Mouse (Mus musculus): Measurements from ENCODE around the gene Nlgn3.
"Not testable (repeated sequence)": the region's sequence is repeated elsewhere in the genome, so short reads cannot be mapped to it uniquely, and the experiment has no call there.

The Nlgn3 gene

DNA sequence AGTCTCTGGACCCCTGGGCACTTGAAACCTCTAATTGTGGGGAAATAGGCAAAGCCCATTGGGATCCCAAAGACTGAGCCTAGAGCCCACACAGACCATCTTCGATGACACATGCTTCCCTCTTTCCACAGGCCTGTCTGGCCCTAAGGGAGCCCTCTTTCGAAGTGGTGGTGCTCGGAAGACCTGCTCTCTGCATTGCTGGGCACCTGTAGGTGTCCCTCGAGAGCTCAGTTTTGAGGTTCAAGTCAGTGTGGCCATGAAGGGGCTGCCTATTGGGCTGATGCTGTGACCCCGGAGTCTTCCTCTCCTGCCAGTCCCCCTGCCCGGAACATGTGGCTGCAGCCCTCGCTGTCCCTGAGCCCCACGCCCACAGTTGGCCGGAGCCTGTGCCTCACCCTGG, 2.7 kb downstream of the Nlgn3 start:
- peak; percentile 40 for DNase-seq

- DNase-seq, result peak; percentile 49
Observed at GRCm38 (mm10) chrX:101304646-101305045, 5.7 kb downstream of the Nlgn3 start.

DNA sequence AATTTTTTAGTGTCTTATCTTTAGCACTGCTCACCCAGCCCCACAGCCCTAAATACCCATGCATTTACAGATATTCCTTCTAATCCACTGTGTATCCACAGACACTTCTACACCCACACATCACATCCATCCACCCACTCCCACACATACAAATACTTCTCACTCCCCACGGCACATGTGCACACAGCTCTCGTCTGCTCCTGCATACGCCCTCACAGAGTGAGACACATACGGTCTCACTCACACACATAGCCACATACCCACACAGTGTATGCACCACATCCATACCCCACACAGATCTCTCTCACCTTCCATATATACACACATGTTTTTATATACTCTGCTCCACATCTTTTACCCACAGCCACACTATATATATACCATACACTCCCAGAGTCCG, 10.3 kb downstream of the Nlgn3 start:
- no peak for DNase-seq

GRCm38 (mm10) chrX:101313625-101314359, 14.8 kb downstream of the Nlgn3 start:
- DNase-seq, result no peak

- DNase-seq, result no peak
Observed at GRCm38 (mm10) chrX:101319775-101320174, 20.8 kb downstream of the Nlgn3 start.

DNA sequence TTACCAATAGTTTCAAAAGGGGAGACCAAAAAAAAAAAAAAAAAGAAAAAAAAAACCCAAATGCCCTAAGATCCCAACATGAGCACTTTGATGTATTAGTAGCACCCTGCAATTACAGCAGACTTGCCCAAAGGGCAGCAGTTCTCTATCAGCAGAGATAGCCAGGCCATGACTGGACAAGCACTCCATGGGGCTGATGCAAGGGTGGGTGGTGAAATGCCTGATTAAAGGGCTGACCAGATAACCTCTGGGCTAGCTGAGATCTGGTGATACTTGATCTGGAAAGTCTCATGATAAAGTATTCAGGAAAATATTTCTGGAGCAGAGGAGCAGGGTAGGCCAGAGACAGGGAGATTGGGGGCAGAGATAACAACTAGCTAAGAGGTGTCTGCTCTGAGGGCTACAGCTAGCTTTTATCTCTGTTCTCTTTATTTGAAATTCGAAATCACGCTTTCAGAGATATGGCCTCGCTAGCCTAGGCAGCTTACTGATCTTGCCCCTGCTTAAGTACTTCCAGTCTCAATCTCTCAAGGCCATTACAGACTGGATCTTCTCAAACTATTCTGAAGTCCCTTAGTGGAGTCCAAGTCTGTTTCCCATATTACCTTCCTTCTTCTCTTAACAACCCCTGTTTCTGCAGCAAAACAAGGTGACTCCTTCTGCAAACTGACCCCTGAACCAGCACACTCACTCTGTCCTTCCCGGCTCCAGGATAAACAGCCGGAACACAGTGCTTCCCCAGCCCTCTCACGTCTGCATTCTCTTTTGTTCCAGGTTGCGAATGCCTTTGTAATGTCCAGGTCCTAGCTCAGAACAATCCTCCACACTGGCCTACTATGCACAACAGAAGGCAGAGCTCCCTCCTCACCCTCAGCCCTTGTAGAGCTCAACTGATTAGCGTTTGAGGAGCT, 27.3 kb downstream of the Nlgn3 start:
- no peak for DNase-seq

DNA sequence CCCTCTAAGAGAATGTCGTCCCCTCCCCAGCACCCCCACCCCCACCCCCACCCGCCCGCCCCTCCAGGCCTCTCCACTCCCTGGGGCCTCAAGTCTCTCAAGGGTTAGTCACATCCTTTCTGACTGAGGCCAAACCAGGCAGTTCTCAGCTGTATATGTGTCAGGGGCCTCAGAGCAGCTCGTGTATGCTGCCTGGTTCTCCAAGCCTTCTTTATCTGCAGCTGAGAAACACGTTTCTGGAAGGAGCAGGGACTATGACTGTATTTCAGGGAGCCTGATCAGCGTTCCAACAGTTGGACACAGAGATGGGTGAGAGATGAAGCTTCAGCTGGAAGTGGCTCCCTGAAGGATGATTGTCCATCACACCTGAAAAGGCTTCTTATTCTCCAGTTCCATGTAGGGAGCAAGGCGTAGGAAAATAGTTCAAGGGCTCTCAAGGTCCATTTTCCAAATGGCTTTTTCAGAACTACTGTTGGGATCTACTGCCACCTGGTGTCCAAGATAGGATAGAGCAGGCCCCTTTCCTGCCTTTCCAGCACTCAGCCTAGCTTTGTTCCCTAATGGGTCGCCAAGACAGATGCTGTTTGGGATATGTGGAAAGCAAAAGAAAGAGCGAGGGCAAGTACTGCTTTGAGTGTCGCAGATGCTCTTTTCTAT, 30.5 kb downstream of the Nlgn3 start:
- DNase-seq, result peak; percentile 84

DNA sequence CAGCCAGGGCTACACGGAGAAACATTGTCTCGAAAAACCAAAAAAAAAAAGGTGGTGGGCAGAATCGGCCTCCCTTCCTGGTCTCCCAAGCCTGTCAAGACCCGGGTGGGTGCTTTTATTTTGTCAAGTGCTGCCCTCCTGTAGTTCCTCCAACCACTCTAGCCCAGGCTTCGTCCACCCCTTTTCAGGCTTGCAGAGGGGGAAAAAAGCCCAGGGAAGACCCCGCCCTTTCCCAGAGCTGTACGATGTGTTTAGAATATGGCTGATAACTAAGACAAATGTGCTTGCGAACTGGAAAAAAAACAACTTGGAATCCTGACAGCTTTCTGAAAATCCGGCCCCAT, 33.0 kb downstream of the Nlgn3 start:
- DNase-seq, result no peak

- DNase-seq, result peak; percentile 95
Observed at GRCm38 (mm10) chrX:101332375-101333211, 33.6 kb downstream of the Nlgn3 start.

DNA sequence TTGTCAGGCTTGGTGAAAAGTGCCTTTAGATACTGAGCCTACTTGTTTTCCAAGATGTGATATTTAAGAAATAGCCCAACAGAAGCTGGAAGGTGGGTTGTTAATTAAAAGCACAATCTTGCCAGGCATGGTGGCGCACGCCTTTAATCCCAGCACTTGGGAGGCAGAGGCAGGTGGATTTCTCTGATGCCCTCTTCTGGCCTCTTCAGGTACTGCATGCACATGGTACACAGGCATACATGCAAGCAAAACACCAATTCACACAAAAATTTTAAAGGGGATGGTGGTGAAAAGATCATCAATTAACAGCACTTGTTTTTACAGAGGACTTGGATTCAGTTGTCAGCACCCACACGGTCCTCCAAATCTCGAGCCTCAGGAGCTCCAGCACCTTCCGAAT, 35.6 kb downstream of the Nlgn3 start:
- DNase-seq, result no peak

GRCm38 (mm10) chrX:101338666-101339065, 39.7 kb downstream of the Nlgn3 start:
- no peak for DNase-seq

DNA sequence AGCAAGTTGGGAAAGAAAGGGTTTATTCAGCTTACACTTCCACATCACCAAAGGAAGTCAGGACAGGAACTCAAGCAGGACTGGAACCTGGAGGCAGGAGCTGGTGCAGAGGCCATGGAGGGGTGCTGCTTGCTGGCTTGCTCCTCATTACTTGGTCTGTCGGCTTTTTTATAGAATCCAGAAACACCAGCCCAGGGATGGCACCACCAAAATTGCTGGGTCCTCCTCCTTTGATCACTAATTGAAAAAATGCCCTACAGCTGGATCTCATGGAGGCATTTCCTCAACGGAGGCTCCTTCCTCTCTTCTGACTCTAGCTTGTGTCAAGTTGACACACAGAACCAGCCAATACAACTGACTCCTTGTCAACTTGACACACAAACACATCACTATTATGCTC, 43.9 kb downstream of the Nlgn3 start:
- DNase-seq, result not testable (repeated sequence)

GRCm38 (mm10) chrX:101345456-101345855, 46.5 kb downstream of the Nlgn3 start:
- DNase-seq, result no peak

- no peak for DNase-seq
Observed at GRCm38 (mm10) chrX:101346475-101346874, 47.5 kb downstream of the Nlgn3 start.

DNA sequence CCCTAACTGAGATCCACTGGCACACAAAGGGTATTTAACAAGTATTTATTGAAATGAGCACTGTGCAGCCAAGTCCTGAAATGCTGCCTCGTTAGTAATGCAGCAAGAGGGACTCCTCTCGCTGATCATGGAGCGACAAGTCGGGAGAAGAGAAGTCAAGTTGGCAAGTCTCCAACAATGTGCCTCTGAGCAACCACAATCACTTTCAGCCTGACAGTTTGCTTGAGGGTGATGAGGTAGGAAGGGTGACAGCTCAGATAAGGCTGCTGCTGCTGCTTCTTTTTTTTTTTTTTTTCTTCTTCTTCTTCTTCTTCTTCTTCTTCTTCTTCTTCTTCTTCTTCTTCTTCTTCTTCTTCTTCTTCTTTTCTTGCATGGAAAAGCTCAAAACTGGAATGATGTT, 52.2 kb downstream of the Nlgn3 start:
- DNase-seq, result no peak

DNA sequence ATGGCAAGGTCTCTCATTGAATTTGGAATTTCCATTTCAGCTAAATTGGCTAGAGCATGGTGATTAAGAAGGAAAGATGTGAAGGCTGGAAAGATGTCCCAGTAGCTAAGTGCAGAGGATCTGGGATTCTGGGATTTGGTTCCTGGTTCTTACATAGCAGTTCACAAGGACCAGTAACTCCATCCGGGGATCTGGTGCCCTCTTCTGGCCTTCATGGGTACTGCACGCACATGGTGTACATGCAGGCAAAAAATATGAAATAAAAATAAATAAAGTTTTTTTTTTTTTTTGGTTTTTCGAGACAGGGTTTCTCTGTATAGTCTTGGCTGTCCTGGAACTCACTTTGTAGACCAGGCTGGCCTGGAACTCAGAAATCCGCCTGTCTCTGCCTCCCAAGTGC, 59.9 kb downstream of the Nlgn3 start:
- DNase-seq, result not testable (repeated sequence)

DNA sequence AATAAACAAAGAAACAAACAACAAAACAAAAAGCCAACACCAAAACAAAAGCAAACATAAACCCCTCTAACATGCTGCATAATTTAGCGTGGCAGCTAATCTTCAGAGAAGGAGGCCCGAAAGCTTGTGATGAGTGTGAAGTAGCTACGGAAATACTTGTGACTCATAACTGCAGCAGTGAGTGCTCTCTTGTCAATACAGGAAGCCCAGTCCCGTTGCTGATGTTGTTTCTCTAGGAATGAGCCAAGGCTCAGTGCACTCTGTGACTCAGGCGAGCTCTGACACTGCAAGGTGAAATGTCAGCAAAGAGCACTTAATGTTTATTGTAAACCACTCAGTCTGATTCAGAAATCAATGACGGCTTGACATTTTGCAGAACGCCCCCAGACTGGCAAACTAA, 70.0 kb downstream of the Nlgn3 start:
- DNase-seq, result no peak

DNA sequence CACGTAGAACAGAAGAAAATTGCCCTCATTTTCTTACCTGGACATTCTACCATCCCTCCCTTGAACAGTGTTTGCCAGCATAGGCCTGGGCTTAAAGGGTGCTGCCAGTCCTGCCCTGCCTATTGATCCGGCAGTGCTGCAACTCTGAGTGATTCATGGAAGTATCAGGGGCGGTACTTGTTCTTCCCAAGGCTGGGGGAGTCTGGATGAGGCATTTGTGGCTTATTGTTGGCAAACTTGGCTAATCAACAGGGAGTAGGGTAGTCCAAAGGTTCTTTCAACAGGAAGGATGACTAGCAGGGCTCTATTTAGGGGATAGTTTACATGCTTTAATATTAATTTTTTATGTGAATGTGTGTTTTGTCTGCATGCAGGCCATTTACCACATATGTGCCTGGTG, 71.6 kb downstream of the Nlgn3 start:
- no peak for DNase-seq

DNA sequence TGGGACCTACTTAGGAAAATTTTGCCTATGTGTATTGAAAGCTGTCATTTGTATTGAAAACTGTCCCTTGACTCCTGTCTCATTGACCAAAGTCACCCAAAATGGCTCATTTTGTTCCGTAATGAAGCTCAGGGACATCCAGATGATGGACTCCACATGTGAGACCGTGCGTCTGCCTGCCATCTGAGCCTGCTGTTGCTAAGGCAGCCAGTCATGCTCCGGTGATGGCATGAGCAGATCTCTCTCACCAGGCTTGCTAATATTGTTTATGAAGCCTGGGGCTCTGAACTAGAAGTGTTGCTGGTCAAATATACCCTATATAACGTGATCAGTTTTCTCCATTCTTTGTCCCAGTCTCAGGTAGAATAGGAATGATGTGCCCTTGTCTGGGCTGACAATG, 74.0 kb downstream of the Nlgn3 start:
- DNase-seq, result no peak
